Mouse (Mus musculus): Measurements from ENCODE around the gene Cfap36. TPM values are rescaled to one million over a fixed set of nuclear protein-coding genes. Genes with fewer than 3 reads are reported as not detected.

Gene Cfap36
- polyA plus RNA-seq, 1 experiment = 2.0 TPM

- H3K36me3 ChIP-seq (ENCODE audit: control insufficient read depth, insufficient read depth, low read length) = peaks cover 5% of the 10 kb centered on the region
- H3K4me3 ChIP-seq (ENCODE audit: extremely low read depth, insufficient read depth, insufficient read length) = peak overlapping the region; percentile 49; the same call in 1 of the 2 replicates
- no peak overlapping the region for H3K27ac ChIP-seq (ENCODE audit: insufficient read depth, low read length)
- no peaks in the 10 kb centered on the region for H3K27me3 ChIP-seq (ENCODE audit: control insufficient read depth, insufficient read depth, low read length)
- no peaks in the 10 kb centered on the region for H3K4me1 ChIP-seq (ENCODE audit: control insufficient read depth, insufficient read depth, insufficient read length)
- TF ChIP-seq CTCF (IDR thresholded peaks at IDR 0.05; ENCODE audit: extremely low read depth, insufficient read depth, insufficient read length, insufficient replicate concordance) (no peak), POLR2A (IDR thresholded peaks at IDR 0.05; ENCODE audit: low read depth, low read length) (no peak)
- DNase-seq (ENCODE audit: low read depth in 1 of 2, low spot score in 2 of 2) = no peak
- 100% methylated on average over 1 of the region's 1 CpGs for WGBS
These were observed 516 bp upstream of the Cfap36 start for GRCm38 (mm10) chr11:29247725-29248124.

GRCm38 (mm10) chr11:29245988-29246387, 1.2 kb downstream of the Cfap36 start:
- Histone ChIP-seq H3K27me3 (ENCODE audit: control insufficient read depth, insufficient read depth, low read length) (no peaks in the 10 kb centered on the region), H3K4me3 (ENCODE audit: extremely low read depth, insufficient read depth, insufficient read length) (no peak overlapping the region), H3K36me3 (ENCODE audit: control insufficient read depth, insufficient read depth, low read length) (peaks cover 7% of the 10 kb centered on the region), H3K27ac (ENCODE audit: insufficient read depth, low read length) (no peak overlapping the region), H3K4me1 (ENCODE audit: control insufficient read depth, insufficient read depth, insufficient read length) (no peaks in the 10 kb centered on the region)
- TF ChIP-seq POLR2A (IDR thresholded peaks at IDR 0.05; ENCODE audit: low read depth, low read length) (no peak), CTCF (IDR thresholded peaks at IDR 0.05; ENCODE audit: extremely low read depth, insufficient read depth, insufficient read length, insufficient replicate concordance) (no peak)
- DNase-seq (ENCODE audit: low read depth in 1 of 2, low spot score in 2 of 2) = no peak
- WGBS = 65% methylated on average over 4 of the region's 4 CpGs

DNA sequence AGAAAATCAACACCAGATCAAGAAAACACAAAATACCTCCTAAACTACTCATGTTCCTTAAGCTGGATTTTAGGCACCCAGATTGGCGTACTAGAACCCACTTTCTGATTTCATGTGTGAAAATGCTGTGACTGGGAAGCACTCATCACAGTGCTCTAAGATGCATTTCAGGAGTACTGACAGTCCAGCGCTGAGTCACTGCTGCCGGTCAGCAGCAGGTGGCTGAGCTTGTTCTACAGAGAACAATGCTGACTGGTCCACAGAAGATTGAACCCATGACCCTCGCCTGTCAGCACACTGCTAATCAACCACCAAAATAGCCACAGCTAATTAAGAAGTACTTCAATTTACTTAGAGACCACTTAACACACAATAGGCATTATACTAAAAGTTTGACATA, 5.2 kb downstream of the Cfap36 start:
- Histone ChIP-seq H3K36me3 (ENCODE audit: control insufficient read depth, insufficient read depth, low read length) (peaks cover 7% of the 10 kb centered on the region), H3K4me1 (ENCODE audit: control insufficient read depth, insufficient read depth, insufficient read length) (no peaks in the 10 kb centered on the region), H3K27ac (ENCODE audit: insufficient read depth, low read length) (no peak overlapping the region), H3K4me3 (ENCODE audit: extremely low read depth, insufficient read depth, insufficient read length) (no peak overlapping the region), H3K27me3 (ENCODE audit: control insufficient read depth, insufficient read depth, low read length) (no peaks in the 10 kb centered on the region)
- 96% methylated on average over 4 of the region's 4 CpGs for WGBS
- no peak for DNase-seq (ENCODE audit: low read depth in 1 of 2, low spot score in 2 of 2)
- TF ChIP-seq CTCF (IDR thresholded peaks at IDR 0.05; ENCODE audit: extremely low read depth, insufficient read depth, insufficient read length, insufficient replicate concordance) = no peak
- TF ChIP-seq POLR2A (IDR thresholded peaks at IDR 0.05; ENCODE audit: low read depth, low read length) = no peak

GRCm38 (mm10) chr11:29239353-29239752, 7.9 kb downstream of the Cfap36 start:
- Histone ChIP-seq H3K4me3 (ENCODE audit: extremely low read depth, insufficient read depth, insufficient read length) (no peak overlapping the region), H3K36me3 (ENCODE audit: control insufficient read depth, insufficient read depth, low read length) (peaks cover 7% of the 10 kb centered on the region), H3K4me1 (ENCODE audit: control insufficient read depth, insufficient read depth, insufficient read length) (no peaks in the 10 kb centered on the region), H3K27ac (ENCODE audit: insufficient read depth, low read length) (no peak overlapping the region), H3K27me3 (ENCODE audit: control insufficient read depth, insufficient read depth, low read length) (no peaks in the 10 kb centered on the region)
- 96% methylated on average over 1 of the region's 1 CpGs for WGBS
- no peak for DNase-seq (ENCODE audit: low read depth in 1 of 2, low spot score in 2 of 2)
- no peak for TF ChIP-seq CTCF (IDR thresholded peaks at IDR 0.05; ENCODE audit: extremely low read depth, insufficient read depth, insufficient read length, insufficient replicate concordance)
- no peak for TF ChIP-seq POLR2A (IDR thresholded peaks at IDR 0.05; ENCODE audit: low read depth, low read length)

DNA sequence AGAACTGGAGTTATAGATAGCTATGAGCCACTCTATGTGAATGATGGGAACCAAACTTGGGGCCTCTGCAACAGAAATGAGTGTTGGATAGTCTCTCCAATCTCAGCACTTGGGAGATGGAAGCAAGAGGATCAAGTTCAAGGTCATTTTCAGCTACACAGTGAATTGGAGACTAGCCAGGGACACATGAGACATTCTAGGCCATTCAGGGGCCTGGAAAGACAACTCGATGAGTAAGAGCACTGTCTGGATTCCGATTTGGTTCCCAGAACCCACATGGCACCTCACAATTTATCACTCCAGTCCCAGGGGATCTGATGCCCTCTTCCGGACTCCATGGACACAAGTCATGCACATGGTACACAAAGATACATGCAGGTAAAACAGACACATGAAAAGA, 8.7 kb downstream of the Cfap36 start:
- Histone ChIP-seq H3K36me3 (ENCODE audit: control insufficient read depth, insufficient read depth, low read length) (peaks cover 6% of the 10 kb centered on the region), H3K4me1 (ENCODE audit: control insufficient read depth, insufficient read depth, insufficient read length) (no peaks in the 10 kb centered on the region), H3K27ac (ENCODE audit: insufficient read depth, low read length) (no peak overlapping the region), H3K27me3 (ENCODE audit: control insufficient read depth, insufficient read depth, low read length) (no peaks in the 10 kb centered on the region), H3K4me3 (ENCODE audit: extremely low read depth, insufficient read depth, insufficient read length) (no peak overlapping the region)
- 89% methylated on average over 3 of the region's 3 CpGs for WGBS
- no peak for TF ChIP-seq POLR2A (IDR thresholded peaks at IDR 0.05; ENCODE audit: low read depth, low read length)
- TF ChIP-seq CTCF (IDR thresholded peaks at IDR 0.05; ENCODE audit: extremely low read depth, insufficient read depth, insufficient read length, insufficient replicate concordance) = no peak
- DNase-seq (ENCODE audit: low read depth in 1 of 2, low spot score in 2 of 2) = no peak

DNA sequence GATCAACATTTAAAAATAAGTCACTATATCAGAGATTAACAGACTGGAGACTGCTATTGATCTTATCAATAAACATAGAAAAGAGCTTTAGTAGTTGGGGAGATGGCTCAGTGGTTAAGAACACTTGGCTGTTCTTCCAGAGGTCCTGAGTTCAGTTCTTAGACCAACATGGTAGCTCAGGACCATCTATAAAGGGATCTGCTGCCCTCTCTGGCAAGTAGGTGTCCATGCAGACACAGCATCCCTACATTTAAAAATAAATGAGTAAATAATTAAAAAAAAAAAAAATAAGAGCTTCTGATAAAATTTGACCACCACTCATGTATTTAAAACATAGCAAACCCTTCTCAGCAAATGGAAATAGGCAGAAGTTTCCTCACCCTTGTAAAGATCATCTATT, 9.2 kb downstream of the Cfap36 start:
- H3K4me1 ChIP-seq (ENCODE audit: control insufficient read depth, insufficient read depth, insufficient read length) = no peaks in the 10 kb centered on the region

DNA sequence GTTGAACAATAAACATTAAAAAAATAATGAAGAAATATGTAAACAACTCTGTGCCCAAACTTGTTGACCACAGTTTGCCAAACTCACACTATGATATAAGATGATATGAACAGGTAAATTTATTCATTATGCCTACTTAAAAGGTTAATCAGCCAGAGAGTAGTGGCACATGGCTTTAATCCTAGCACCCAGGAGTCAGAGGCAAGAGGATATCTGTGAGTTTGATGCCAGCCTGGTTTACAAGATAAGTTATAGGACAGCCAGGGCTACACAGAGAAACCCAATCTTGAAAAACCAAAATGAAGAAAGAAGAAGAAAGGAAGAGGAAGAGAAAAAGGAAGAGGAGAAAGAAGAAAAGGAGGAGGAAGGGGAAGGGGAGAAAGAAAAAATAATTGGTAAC, 9.8 kb downstream of the Cfap36 start:
- Histone ChIP-seq H3K27ac (ENCODE audit: insufficient read depth, low read length) (no peak overlapping the region), H3K4me1 (ENCODE audit: control insufficient read depth, insufficient read depth, insufficient read length) (no peaks in the 10 kb centered on the region), H3K27me3 (ENCODE audit: control insufficient read depth, insufficient read depth, low read length) (no peaks in the 10 kb centered on the region), H3K4me3 (ENCODE audit: extremely low read depth, insufficient read depth, insufficient read length) (no peak overlapping the region), H3K36me3 (ENCODE audit: control insufficient read depth, insufficient read depth, low read length) (no peaks in the 10 kb centered on the region; the same call in 1 of the 2 replicates)
- no peak for DNase-seq (ENCODE audit: low read depth in 1 of 2, low spot score in 2 of 2)
- TF ChIP-seq CTCF (IDR thresholded peaks at IDR 0.05; ENCODE audit: extremely low read depth, insufficient read depth, insufficient read length, insufficient replicate concordance) (no peak), POLR2A (IDR thresholded peaks at IDR 0.05; ENCODE audit: low read depth, low read length) (no peak)

More for the DNA sequence above, 9.2 kb downstream of the Cfap36 start:
- no peak for DNase-seq (ENCODE audit: low read depth in 1 of 2, low spot score in 2 of 2)
- TF ChIP-seq CTCF (IDR thresholded peaks at IDR 0.05; ENCODE audit: extremely low read depth, insufficient read depth, insufficient read length, insufficient replicate concordance) = no peak
- TF ChIP-seq POLR2A (IDR thresholded peaks at IDR 0.05; ENCODE audit: low read depth, low read length) = no peak
- H3K36me3 ChIP-seq (ENCODE audit: control insufficient read depth, insufficient read depth, low read length) = peaks cover 4% of the 10 kb centered on the region
- no peak overlapping the region for H3K27ac ChIP-seq (ENCODE audit: insufficient read depth, low read length)
- H3K27me3 ChIP-seq (ENCODE audit: control insufficient read depth, insufficient read depth, low read length) = no peaks in the 10 kb centered on the region
- no peak overlapping the region for H3K4me3 ChIP-seq (ENCODE audit: extremely low read depth, insufficient read depth, insufficient read length)
